Mouse (Mus musculus) thymus, postnatal 4 days (tissue): ENCODE measurements at regions not wholly inside any gene's neighbourhood (a gene's known extent, or its start where the extent isn't known, plus 50 kb on each side); places are given as distances from the start of the nearest gene placed in this dataset.

Experiments used
- DNase-seq: peaks from one replicate; pipeline ENCODE4 v3.0.0; 2021

GRCm38 (mm10) chr19:14871178-14871867 is 273.5 kb upstream of the Tle4 start:
- no peak for DNase-seq

- DNase-seq: no peak
Observed at GRCm38 (mm10) chr19:14862654-14863468, 265.0 kb upstream of the Tle4 start.

GRCm38 (mm10) chr19:14855036-14855435 is 257.2 kb upstream of the Tle4 start:
- no peak for DNase-seq

DNA sequence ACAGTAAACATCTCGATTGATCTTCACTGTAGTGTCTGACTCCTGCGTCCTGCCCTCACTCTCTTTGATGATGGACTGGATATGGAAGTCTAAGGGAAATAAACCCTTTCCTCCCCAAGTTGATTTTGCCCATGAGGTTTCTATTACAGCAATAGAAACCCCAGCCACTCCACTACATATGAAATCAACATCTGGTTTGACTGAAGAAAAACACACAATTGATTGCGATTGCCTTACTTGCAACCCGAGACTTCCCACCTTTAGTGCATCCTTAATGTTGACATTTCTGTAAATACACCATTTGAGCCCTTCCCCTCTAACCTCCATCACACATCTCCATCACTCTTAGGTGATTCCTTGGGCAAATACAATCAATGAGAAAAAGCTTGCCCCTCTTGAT is 255.6 kb upstream of the Tle4 start:
- no peak for DNase-seq

GRCm38 (mm10) chr19:14849561-14849960 is 251.7 kb upstream of the Tle4 start:
- no peak for DNase-seq

DNA sequence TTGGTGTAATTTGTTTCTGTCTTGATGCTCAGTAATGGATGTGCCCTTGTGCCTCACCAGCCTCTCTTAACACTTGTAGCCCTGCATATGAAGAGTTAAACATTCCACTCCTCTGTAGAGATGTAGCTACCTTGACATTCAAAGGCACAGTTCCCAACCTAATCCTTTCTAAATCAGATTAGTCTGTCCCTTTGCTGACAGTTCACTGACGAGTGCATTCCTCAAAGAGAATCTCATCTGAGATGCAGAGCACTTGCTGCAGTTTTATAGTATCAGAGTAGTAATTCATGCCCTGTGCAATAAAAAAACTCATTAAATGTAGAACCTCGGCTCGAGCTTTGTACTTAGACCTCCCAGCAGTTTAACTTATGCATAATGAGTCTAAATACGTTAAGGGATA is 249.3 kb upstream of the Tle4 start:
- no peak for DNase-seq

GRCm38 (mm10) chr19:14835629-14836028 is 237.8 kb upstream of the Tle4 start:
- no peak for DNase-seq

- no peak for DNase-seq
Observed at GRCm38 (mm10) chr19:14816354-14816753, 218.5 kb upstream of the Tle4 start.

DNA sequence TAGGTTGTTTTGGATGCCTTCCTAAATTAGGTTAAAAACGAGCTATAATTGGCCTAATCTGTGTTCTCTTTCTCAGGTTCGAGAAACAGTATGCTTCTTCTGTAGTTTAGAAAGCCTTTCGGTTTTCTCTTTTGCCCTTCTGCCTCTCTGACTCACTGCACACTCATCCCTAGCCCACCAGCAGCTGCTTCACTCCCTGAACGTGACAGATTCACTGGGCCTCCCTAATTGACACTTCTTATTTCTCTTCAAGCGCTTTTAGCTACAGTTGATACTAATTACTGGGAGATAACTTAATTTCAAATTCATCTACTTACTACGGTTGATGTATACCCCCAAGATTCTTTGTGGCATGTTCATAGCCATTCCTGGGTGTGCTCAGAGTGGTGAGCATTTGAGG is 208.9 kb upstream of the Tle4 start:
- DNase-seq: no peak

DNA sequence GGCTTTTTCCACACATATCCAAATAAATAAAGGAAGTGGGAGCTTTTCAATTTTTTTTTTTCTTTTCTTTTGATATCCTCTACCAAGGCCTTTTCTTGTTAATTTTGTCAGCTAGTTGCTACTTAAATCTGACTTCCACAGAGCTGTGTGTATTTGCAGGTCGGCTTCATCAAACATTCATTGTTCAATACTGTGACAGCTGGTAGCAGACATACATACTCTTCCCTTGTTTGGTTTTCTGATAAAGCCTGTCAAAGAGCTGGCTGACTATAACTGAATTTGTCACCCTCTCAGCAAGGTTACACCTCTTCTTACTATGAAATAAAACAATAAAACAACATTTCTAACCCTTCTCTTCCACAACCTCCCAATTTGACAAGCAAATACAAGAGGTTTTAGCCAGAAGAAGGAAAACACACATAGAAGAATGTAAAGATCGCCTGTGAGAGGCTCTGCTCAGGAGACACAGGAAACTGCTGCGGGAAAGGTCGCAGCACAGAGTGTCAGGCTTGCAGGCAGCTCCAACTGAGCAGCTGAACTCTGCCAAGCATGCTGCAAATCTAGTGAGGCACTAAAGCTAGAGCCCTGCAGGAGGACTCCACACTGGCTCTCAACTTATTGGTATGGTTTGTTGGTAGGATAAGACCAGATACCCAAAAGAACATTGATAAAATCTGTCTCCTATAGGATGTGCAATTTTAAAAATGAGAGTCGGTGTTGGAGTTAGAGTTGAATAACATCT is 205.2 kb upstream of the Tle4 start:
- DNase-seq: peak; percentile 10

DNA sequence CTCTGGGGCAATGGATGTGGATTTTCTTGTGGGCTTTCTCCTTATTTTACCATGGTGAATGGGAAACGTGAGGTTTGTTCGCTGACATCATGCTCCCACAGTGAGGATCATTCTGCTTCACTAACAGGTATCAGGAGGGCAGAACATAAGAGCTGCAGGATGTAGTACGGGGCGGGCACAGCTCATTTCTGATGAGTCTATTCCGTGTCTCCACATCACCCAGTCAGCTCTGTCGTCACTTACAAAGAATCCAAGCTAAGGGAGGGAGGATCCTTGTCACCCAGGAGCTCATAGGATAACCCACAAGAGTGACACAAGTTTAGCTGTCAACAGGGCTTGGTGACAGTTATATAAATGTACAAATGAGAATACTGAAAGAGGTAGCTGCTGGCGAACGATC is 203.8 kb upstream of the Tle4 start:
- no peak for DNase-seq

- no peak for DNase-seq
Observed at GRCm38 (mm10) chr19:14799002-14799401, 201.2 kb upstream of the Tle4 start.

GRCm38 (mm10) chr19:14798417-14798816 is 200.6 kb upstream of the Tle4 start:
- DNase-seq: no peak

- no peak for DNase-seq
Observed at GRCm38 (mm10) chr19:14795910-14796309, 198.1 kb upstream of the Tle4 start.

DNA sequence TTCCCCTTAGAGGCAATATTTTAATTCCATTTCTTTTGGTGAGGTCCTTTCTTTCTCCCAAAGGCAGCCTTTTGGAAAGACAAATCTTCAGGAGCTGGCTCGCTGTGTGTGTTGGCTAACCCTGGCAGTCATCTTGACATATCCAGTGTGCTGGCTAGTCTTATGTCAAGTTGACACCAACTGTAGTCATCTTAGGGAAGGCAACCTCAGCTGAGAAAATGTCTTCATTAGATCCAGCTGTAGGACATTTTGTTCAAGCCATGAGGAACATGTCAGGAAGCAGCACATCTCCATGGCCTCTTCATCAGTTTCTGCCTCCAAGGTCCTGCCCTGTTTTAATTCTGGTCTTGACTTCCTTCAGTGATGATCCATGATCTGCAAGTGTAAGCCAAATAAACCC is 192.1 kb upstream of the Tle4 start:
- DNase-seq: no peak

- no peak for DNase-seq
Observed at GRCm38 (mm10) chr19:14788630-14789029, 190.8 kb upstream of the Tle4 start.

GRCm38 (mm10) chr19:14786868-14787267 is 189.0 kb upstream of the Tle4 start:
- no peak for DNase-seq

GRCm38 (mm10) chr19:14785661-14786060 is 187.8 kb upstream of the Tle4 start:
- no peak for DNase-seq

DNA sequence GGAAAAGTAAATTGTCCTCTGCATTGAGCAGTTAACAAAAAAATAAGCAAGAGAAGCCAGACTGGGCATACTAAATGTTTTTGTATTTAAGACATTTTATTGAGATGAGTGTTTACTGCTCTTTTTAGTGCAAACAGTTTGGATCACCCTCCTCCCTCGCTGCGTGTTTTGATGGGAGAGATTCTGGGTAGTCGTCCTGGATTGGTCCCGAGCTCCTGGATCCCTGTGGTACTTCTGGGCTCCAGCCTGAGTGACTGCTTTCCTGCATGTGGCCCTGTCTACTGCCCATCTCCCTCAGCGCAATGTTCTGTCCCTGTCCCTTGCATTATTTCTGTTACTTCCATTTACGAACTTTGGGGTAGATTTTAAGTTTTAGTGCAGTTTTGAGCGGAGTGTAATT is 179.9 kb upstream of the Tle4 start:
- no peak for DNase-seq

DNA sequence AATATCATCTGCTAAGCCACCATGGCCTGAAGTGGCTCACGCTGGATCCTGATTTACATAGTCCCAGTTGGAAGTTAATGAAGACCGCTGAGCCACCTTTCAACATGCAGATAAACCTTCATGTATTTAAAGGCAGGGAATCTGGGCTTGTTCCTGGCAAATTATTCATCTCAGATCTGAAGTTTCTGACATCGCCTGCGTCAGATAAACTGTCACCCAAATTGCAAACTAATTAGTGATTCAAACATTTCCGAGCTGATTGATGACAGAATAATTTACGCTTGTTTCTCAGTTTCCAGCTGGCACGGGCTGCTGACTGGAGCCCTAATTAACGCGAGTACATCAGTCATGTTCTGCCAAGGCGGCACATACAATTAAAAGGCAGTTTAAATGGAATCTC is 179.3 kb upstream of the Tle4 start:
- DNase-seq: no peak

- DNase-seq: no peak
Observed at GRCm38 (mm10) chr19:14776791-14777190, 178.9 kb upstream of the Tle4 start.

DNA sequence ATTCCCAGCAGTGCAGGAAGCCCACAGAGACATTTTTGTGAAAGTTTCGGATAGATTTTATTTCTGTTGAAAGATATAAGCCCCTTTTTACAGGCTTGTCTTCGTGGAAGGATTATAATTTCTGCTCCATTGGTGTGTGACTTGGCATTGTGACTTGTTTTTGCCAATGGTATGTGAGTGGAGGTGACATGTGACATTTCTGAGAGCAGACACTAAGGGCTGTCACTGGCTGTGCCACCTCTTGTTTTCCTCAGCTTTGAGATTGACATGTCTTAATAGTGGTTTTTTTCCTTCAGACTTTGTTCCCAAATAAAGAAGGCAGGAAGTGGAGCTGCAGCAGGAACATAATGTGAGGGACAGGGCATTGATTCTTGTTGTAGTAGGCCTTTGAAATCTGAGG is 174.9 kb upstream of the Tle4 start:
- DNase-seq: no peak

DNA sequence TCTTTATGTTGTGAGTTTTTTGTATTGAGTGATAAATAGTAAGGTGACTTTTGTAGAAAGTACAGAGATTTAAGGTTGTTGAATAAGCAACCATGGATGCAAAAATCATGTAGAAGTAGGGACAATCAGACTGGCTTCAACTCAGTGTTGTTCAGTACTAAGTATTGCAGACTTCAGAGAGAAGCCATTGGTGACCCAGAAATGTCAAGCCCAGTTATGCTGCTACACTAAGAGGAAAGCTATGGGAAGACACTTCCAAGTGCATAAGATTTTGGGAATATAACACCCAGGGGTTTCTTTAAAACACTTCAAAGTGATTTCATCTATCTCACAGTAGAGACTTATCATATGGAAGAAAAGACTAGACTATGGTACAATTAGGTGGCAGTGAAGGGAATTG is 154.8 kb upstream of the Tle4 start:
- DNase-seq: no peak

DNA sequence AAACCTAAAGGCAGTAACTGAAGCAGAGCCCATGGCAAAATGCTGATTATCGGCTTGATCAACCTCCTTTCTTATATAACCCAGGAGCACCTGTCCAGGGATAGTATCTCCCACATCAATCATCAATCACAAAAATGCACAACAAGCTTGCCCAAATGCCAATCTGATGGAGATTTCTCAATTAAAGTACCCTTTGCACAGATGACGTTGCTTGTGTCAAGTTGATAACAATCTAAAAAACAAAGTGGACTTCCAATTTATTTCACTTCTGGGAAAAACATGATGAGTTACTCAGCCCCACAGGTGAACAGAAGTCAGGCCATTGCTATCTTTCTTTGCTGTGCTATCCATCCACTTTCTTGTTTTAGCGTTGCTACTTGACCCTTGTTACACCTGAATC is 144.5 kb upstream of the Tle4 start:
- DNase-seq: no peak
